Mouse (Mus musculus) G1E-ER4 (cell line): ENCODE results near the gene Trim47. TPM values are rescaled to one million over a fixed set of nuclear protein-coding genes. Genes with fewer than 3 reads are reported as not detected.

Source experiments
- GATA1 ChIP-seq: IDR thresholded peaks from one replicate; pipeline ENCODE4 v1.8.0; 2012; ENCODE audit warnings: low read length, inconsistent platforms
- polyA plus RNA-seq: library from polyadenylated mRNA; stranded (reverse); fragments of >175 nt; gene quantifications from 2 replicates; pipeline ENCODE4 v1.2.3, GENCODE M21; 2012

The Trim47 gene
- polyA plus RNA-seq, 1 experiment, result not detected

DNA sequence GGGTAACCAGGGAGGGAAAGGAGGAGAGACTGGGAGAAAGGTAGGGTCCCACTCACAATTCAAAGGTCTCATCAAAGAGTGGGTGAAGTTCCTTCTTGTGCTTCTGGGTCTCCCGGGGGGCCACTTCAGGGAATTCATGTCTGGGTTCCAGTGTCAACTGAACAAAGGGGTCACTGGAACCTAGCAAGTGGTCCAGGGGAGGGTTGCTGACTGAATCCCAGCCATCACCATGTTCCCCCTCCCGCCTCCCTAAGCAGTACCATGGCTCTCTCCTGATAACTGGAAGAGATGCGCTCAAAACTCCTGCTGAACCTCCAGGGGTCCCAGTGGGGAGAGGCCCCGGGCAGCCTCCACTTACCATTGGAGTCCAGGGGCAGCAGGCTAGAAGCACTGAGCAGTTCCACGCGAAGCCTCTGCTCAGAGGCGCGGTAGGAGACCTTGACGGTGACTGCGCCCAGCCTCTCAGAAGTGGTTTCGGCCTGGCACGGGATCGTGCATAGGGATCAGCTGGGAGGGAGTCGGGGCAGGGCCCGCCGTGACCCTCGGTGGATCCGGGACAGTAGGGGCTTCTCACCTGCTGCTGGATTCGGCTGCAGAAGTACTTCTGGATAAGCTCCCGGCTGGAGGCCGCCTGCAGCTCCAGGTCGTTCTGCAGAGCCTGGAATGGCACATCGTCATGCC, 62.7 kb downstream of the Trim47 start:
- no peak for TF ChIP-seq GATA1

DNA sequence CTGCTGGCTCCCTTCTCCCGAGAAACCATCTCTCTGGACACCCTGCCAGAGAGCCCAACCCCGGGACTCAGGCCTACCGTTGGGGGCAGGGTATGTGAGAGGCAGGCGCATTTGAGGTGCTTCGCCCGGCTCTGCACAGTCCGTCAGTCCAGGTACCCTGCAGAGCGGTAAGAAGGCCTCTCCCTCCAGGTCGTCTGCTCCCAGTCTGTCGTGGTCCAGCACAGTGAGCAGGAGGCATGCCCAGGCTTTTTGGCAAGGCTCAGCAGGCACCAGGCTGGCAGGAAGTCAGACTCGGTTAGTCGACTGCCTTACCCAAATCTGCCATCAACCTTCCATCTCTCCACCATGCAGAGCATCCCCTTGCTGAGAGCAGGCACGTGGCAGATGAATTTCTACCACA, 63.4 kb downstream of the Trim47 start:
- no peak for TF ChIP-seq GATA1

DNA sequence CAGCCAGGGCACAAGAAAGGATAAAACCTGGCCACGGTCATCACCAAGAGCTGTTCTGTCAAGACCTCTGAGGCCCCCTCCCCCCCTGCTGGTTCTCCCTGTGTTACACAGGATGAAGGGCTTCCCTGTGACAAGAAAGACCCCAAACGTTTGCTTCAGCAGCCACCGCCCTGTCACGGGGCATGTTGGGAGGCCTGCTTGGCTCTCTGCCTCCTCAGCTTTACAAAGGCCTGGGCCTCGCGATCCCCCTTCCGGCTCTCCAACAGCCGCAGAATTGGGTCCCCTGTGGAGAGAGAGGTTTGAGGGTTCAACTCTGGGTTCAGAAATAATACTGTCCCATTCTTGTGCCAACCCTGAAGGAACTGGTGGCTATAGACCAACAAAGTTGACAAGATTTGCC, 64.5 kb downstream of the Trim47 start:
- TF ChIP-seq GATA1, result no peak

GRCm38 (mm10) chr11:116061641-116062415, 65.2 kb downstream of the Trim47 start:
- TF ChIP-seq GATA1, result no peak

DNA sequence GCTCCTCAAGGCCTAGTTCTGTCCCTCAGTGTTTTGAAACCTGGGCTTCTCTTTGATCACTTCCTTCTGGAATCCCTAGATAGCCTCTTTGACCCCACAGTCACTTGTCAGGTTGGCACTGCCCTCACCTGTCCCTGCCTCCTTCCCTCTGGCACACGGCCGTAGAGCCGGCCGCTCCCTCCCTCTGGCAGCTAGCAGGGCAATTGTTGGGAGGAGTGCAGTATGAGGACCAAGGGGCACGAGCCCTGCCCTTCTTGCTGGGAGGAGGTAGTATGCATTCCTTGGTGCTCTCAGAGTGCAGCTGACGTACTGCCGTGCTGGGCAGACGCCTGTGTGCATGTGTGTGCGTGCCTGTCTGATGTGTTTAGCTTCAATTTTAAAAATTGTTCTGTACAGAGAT, 66.4 kb downstream of the Trim47 start:
- TF ChIP-seq GATA1, result no peak

- no peak for TF ChIP-seq GATA1
Measured at GRCm38 (mm10) chr11:116059691-116060025, 67.4 kb downstream of the Trim47 start.

- TF ChIP-seq GATA1, result no peak
Measured at GRCm38 (mm10) chr11:116058868-116059690, 67.9 kb downstream of the Trim47 start.

DNA sequence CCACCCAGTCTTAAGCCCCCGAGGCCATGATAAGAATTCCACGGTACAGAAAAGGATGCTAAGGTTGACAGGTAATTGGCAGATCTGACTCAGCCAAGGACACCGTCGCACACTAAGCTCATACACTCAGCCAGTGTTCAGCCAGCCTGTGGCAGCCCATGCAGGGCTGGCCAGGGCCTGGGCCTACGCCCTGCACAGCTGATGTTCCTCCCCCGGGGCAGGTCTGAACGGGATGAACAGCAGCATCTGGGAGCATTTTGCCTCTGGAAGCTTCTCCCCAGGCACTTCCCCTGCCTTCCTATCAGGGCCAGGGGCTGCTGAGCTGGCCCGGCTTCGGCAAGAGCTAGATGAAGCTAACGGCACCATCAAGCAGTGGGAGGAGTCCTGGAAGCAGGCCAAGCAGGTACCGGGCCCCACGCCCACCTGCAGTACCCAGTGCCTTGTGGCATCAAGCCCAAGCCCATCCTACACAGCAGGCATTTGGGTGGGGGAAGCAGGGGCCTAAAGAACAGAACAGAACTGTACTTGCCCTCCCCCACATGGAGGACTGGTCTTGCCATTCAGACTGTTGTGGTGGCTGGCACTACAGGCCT, 68.9 kb downstream of the Trim47 start:
- TF ChIP-seq GATA1, result no peak

DNA sequence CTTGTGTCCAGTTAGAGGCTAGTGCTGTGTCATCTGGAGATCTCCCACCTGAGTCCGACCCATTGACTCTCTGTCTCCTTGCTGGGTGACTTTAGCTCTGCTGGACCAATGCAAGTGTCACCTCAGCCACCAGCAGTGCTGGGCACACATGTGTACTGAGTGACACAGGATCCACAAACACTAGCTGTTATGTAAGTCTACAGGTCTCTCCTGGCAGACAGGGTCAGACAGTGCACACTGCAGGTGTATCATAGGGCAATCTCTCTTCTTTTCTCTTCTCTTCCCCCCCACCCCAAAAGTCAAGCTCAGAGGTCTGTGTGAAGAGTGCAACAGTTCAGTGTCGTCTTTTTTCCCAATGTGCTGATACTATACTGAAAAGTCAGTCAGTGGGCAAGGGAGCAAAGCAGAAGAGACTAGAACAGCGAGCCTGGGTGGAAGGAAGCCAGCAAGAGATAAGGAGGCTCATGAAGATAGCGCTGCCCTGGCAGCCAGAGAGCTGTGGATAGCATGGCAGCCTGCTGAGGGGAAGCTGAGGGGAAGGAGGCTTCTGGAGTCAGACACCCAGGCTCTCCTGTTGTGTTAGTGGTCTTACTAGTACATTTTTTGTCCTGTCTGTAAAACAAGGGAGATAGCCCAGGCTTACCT, 69.7 kb downstream of the Trim47 start:
- peak; percentile 50 for TF ChIP-seq GATA1

DNA sequence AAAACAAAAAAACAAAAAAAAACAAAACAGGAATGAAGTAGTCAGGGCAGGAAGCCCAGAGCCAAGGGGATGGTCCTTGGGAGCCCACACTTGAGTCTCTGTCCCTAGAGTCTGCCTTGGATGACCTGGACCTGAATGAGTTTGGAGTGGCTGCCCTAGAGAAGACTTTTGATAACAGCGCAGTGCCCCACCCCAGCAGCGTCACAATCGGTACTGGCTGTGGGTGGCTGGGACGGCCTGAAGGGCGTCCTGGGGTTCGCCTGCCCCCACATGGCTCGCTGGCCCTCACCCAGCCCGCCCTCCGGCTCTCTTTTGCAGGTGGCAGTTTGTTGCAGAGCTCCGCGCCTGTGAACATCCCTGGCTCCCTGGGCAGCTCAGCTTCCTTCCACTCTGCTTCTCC, 71.1 kb downstream of the Trim47 start:
- TF ChIP-seq GATA1, result no peak

Other genes with a start within 250 kb of the Trim47 start
- 9.2 and 13.4 TPM in 2 replicates for gene Smim5, start 227.2 kb downstream of the Trim47 start, polyA plus RNA-seq
- 0.21 TPM in 1 of 2 replicates, not detected in the other for gene Smim6, start 215.2 kb downstream of the Trim47 start, polyA plus RNA-seq
- gene Sap30bp, start 193.9 kb downstream of the Trim47 start, polyA plus RNA-seq, result 26.9 and 40.4 TPM in 2 replicates
- gene Recql5, start 193.7 kb downstream of the Trim47 start, polyA plus RNA-seq, result 13.3 and 22.0 TPM in 2 replicates
- gene Itgb4, start 152.5 kb downstream of the Trim47 start, polyA plus RNA-seq, result 0.04 and 0.13 TPM in 2 replicates
- gene Galk1, start 114.5 kb downstream of the Trim47 start, polyA plus RNA-seq, result 95.4 and 132 TPM in 2 replicates
- gene H3f3b, start 99.2 kb downstream of the Trim47 start, polyA plus RNA-seq, result 312 and 429 TPM in 2 replicates
- gene Unk, start 96.9 kb downstream of the Trim47 start, polyA plus RNA-seq, result 56.9 and 68.4 TPM in 2 replicates
- gene Unc13d, start 49.2 kb downstream of the Trim47 start, polyA plus RNA-seq, result 170 and 235 TPM in 2 replicates
- 591 and 669 TPM in 2 replicates for gene Wbp2, start 40.2 kb downstream of the Trim47 start, polyA plus RNA-seq
- not detected in 2 replicates for gene Trim65, start 3.9 kb upstream of the Trim47 start, polyA plus RNA-seq
- 152 and 200 TPM in 2 replicates for gene Mrpl38, start 11.7 kb upstream of the Trim47 start, polyA plus RNA-seq
- 26.9 and 34.1 TPM in 2 replicates for gene Fbf1, start 41.0 kb upstream of the Trim47 start, polyA plus RNA-seq
- gene Ten1, start 71.6 kb upstream of the Trim47 start, polyA plus RNA-seq, result 114 and 122 TPM in 2 replicates
- gene Acox1, start 71.8 kb upstream of the Trim47 start, polyA plus RNA-seq, result 1.8 and 2.5 TPM in 2 replicates
- gene Evpl, start 110.9 kb upstream of the Trim47 start, polyA plus RNA-seq, result 0.01 and 0.02 TPM in 2 replicates
- gene Srp68, start 147.0 kb upstream of the Trim47 start, polyA plus RNA-seq, result 52.4 and 70.9 TPM in 2 replicates
- gene Galr2, start 153.7 kb upstream of the Trim47 start, polyA plus RNA-seq, result not detected in 2 replicates
- gene Exoc7, start 180.0 kb upstream of the Trim47 start, polyA plus RNA-seq, result 15.1 and 19.0 TPM in 2 replicates
- gene Foxj1, start 208.2 kb upstream of the Trim47 start, polyA plus RNA-seq, result 0.02 TPM in 1 of 2 replicates, not detected in the other